Mouse (Mus musculus): Measurements from ENCODE around the gene Pkd1l2.

Gene Pkd1l2

GRCm38 (mm10) chr8:117082399-117082872 lies at the start of gene Pkd1l2:
Gene Pkd1l2, minus strand, starts transcription at chr8:117082449.
- DNase-seq (ENCODE audit: low read depth): no peak

- DNase-seq (ENCODE audit: low read depth): peak; percentile 85
Measured at GRCm38 (mm10) chr8:117127063-117127462, 44.8 kb upstream of the Pkd1l2 start.

GRCm38 (mm10) chr8:117126411-117126810 lies 44.2 kb upstream of the Pkd1l2 start:
- no peak for DNase-seq (ENCODE audit: low read depth)

- peak; percentile 18 for DNase-seq (ENCODE audit: low read depth)
Measured at GRCm38 (mm10) chr8:117125854-117126253, 43.6 kb upstream of the Pkd1l2 start.

- DNase-seq (ENCODE audit: low read depth): no peak
Measured at GRCm38 (mm10) chr8:117123850-117124633, 41.8 kb upstream of the Pkd1l2 start.

- peak; percentile 88 for DNase-seq (ENCODE audit: low read depth)
Measured at GRCm38 (mm10) chr8:117121277-117121676, 39.0 kb upstream of the Pkd1l2 start.

- no peak for DNase-seq (ENCODE audit: low read depth)
Measured at GRCm38 (mm10) chr8:117118409-117118808, 36.2 kb upstream of the Pkd1l2 start.

GRCm38 (mm10) chr8:117116534-117116933 lies 34.3 kb upstream of the Pkd1l2 start:
- DNase-seq (ENCODE audit: low read depth): no peak

- DNase-seq (ENCODE audit: low read depth): peak; percentile 73
Measured at GRCm38 (mm10) chr8:117115676-117116446, 33.6 kb upstream of the Pkd1l2 start.

- no peak for DNase-seq (ENCODE audit: low read depth)
Measured at GRCm38 (mm10) chr8:117115094-117115493, 32.8 kb upstream of the Pkd1l2 start.

- DNase-seq (ENCODE audit: low read depth): peak; percentile 84
Measured at GRCm38 (mm10) chr8:117112261-117112660, 30.0 kb upstream of the Pkd1l2 start.

GRCm38 (mm10) chr8:117111641-117112040 lies 29.4 kb upstream of the Pkd1l2 start:
- DNase-seq (ENCODE audit: low read depth): no peak

GRCm38 (mm10) chr8:117109801-117110390 lies 27.6 kb upstream of the Pkd1l2 start:
- DNase-seq (ENCODE audit: low read depth): peak; percentile 85

- DNase-seq (ENCODE audit: low read depth): no peak
Measured at GRCm38 (mm10) chr8:117109018-117109711, 26.9 kb upstream of the Pkd1l2 start.

- DNase-seq (ENCODE audit: low read depth): peak; percentile 71
Measured at GRCm38 (mm10) chr8:117107533-117107932, 25.3 kb upstream of the Pkd1l2 start.

GRCm38 (mm10) chr8:117097564-117098191 lies 15.4 kb upstream of the Pkd1l2 start:
- no peak for DNase-seq (ENCODE audit: low read depth)

GRCm38 (mm10) chr8:117097051-117097563 lies 14.9 kb upstream of the Pkd1l2 start:
- no peak for DNase-seq (ENCODE audit: low read depth)

GRCm38 (mm10) chr8:117095647-117096046 lies 13.4 kb upstream of the Pkd1l2 start, which contains the start of gene Bco1:
Gene Bco1, plus strand, starts transcription at chr8:117095854.
- no peak for DNase-seq (ENCODE audit: low read depth)

- no peak for DNase-seq (ENCODE audit: low read depth)
Measured at GRCm38 (mm10) chr8:117094053-117094452, 11.8 kb upstream of the Pkd1l2 start.

- no peak for DNase-seq (ENCODE audit: low read depth)
Measured at GRCm38 (mm10) chr8:117089802-117090201, 7.6 kb upstream of the Pkd1l2 start.

- no peak for DNase-seq (ENCODE audit: low read depth)
Measured at GRCm38 (mm10) chr8:117087036-117087435, 4.8 kb upstream of the Pkd1l2 start.

Measured in 416B (cell line).